14 mouse cellular contexts compared by ENCODE assay signal in the genomic region with DNA sequence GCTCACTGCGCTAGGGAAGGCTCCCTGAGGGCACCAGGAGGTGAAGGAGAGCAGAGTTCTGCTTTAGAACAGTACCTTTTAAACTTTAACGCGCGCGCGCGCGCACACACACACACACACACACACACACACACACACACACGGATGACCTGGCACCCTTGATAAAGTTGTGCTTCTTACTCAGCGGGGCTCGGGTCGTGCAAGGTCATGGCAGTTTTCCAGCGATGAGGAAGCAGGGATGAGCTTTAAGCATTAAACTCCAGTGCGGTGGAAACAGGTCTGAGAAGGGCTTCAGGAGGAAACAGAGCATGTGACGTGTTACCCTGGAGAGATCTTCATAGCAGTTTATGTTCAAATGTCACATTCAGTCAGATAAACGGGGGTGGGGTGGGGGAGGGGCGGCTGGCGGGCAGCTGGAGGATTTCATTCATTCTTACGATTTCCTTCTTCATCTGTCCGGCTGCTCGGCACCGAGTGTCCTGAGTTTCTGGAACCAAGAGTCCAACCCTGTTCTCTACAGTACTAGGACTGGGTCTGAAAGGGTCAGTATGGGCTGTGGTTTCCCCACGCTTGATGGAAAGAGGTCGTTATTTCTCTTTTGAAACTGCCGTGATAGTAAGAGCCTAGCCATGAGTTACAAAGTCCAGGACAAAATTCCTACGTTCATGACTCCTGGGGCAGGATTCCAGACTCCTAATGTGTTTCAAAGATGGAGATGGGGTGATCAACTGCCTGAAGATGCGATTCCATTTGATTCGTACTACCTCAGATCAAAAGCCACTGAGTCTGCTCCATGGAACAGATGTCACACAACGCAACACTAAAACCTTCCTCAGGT. TPM values are rescaled to one million over a fixed set of nuclear protein-coding genes. Genes with fewer than 3 reads are reported as not detected.
DNase-seq lines count a peak whose midpoint lies in the region; ATAC-seq and TF ChIP-seq lines count a peak whose summit lies in the region.
"Had no signal": no experiment of that assay in that cellular context is flagged by ENCODE, and none has a peak within 500 bp of the region (broad histone marks: within the 10 kb centered on the region; RNA-seq: fewer than 3 reads in every experiment).

No protein-coding gene starts in this region.

- ATAC-seq in heart, postnatal 0 days (ENCODE audit: insufficient read depth, low read depth), result no peak
- ATAC-seq in stomach, embryonic 14.5 days (ENCODE audit: insufficient number of reproducible peaks, insufficient read depth, low FRiP score, low read depth), result no peak
- no peak for ATAC-seq in stomach, postnatal 0 days (ENCODE audit: low FRiP score, low TSS enrichment)
- ATAC-seq in midbrain, embryonic 13.5 days, result no peak
- ATAC-seq: inflammation-experienced regulatory T-cells, adult 6 months; liver, embryonic 12.5 days had no signal

- H3K4me1 ChIP-seq in heart, postnatal 0 days (ENCODE audit: control insufficient read depth, insufficient read depth), result no peaks in the 10 kb centered on the region
- H3K4me1 ChIP-seq in stomach, embryonic 14.5 days (ENCODE audit: control insufficient read depth, insufficient read depth, low read length), result 0 out of 2 replicates have a peak, but pooled peaks cover 6% of the 10 kb centered on the region
- no peaks in the 10 kb centered on the region for H3K4me1 ChIP-seq in stomach, postnatal 0 days (replicated peaks; ENCODE audit: control insufficient read depth, insufficient read depth)
- no peaks in the 10 kb centered on the region for H3K4me1 ChIP-seq in midbrain, embryonic 13.5 days (replicated peaks)
- H3K4me1 ChIP-seq: heart, embryonic 15.5 days; liver, embryonic 12.5 days; neural tube, embryonic 12.5 days had no signal

- no peaks in the 10 kb centered on the region for H3K27me3 ChIP-seq in heart, postnatal 0 days (ENCODE audit: control insufficient read depth, insufficient read depth, low read length)
- no peaks in the 10 kb centered on the region for H3K27me3 ChIP-seq in stomach, embryonic 14.5 days (ENCODE audit: control insufficient read depth, insufficient read depth, low read length)
- H3K27me3 ChIP-seq in stomach, postnatal 0 days (ENCODE audit: control insufficient read depth, insufficient read depth, low read length), result no peaks in the 10 kb centered on the region
- H3K27me3 ChIP-seq in midbrain, embryonic 13.5 days, result no peaks in the 10 kb centered on the region
- H3K27me3 ChIP-seq: heart, embryonic 15.5 days; liver, embryonic 12.5 days; neural tube, embryonic 12.5 days had no signal

- no peak for TF ChIP-seq CTCF in heart, postnatal 0 days (IDR thresholded peaks at IDR 0.05; ENCODE audit: low read depth)
- TF ChIP-seq CTCF in stomach, postnatal 0 days (IDR thresholded peaks at IDR 0.05; ENCODE audit: low read depth), result no peak

- H3K4me3 ChIP-seq in heart, postnatal 0 days (ENCODE audit: low read depth, low read length), result no peak overlapping the region
- H3K4me3 ChIP-seq in stomach, embryonic 14.5 days (ENCODE audit: low read depth, low read length), result no peak overlapping the region
- no peak overlapping the region for H3K4me3 ChIP-seq in stomach, postnatal 0 days (ENCODE audit: low read depth, low read length)
- H3K4me3 ChIP-seq in midbrain, embryonic 13.5 days (replicated peaks), result no peak overlapping the region
- H3K4me3 ChIP-seq: heart, embryonic 15.5 days; liver, embryonic 12.5 days; neural tube, embryonic 12.5 days had no signal

- H3K9ac ChIP-seq in heart, postnatal 0 days (replicated peaks; ENCODE audit: low read depth, low read length), result no peak overlapping the region
- no peak overlapping the region for H3K9ac ChIP-seq in stomach, embryonic 14.5 days (replicated peaks; ENCODE audit: low read depth, low read length)
- no peak overlapping the region for H3K9ac ChIP-seq in stomach, postnatal 0 days (ENCODE audit: low read length)
- no peak overlapping the region for H3K9ac ChIP-seq in midbrain, embryonic 13.5 days (replicated peaks)
- H3K9ac ChIP-seq: heart, embryonic 15.5 days; liver, embryonic 12.5 days; neural tube, embryonic 12.5 days had no signal

- no peaks in the 10 kb centered on the region for H3K36me3 ChIP-seq in heart, postnatal 0 days (replicated peaks; ENCODE audit: control insufficient read depth, insufficient read depth, low read length)
- H3K36me3 ChIP-seq in stomach, embryonic 14.5 days (ENCODE audit: control insufficient read depth, insufficient read depth, low read length), result no peaks in the 10 kb centered on the region
- H3K36me3 ChIP-seq in stomach, postnatal 0 days (ENCODE audit: control insufficient read depth, insufficient read depth, low read length), result no peaks in the 10 kb centered on the region
- no peaks in the 10 kb centered on the region for H3K36me3 ChIP-seq in midbrain, embryonic 13.5 days
- H3K36me3 ChIP-seq: heart, embryonic 15.5 days; liver, embryonic 12.5 days; neural tube, embryonic 12.5 days had no signal

- WGBS in heart, postnatal 0 days, result 62% methylated on average over 29 of the region's 29 CpGs
- WGBS in stomach, embryonic 14.5 days, result 49% methylated on average over 29 of the region's 29 CpGs
- 57% methylated on average over 29 of the region's 29 CpGs for WGBS in stomach, postnatal 0 days
- WGBS in midbrain, embryonic 13.5 days, result 86% methylated on average over 29 of the region's 29 CpGs

- no peak for DNase-seq in heart, postnatal 0 days (ENCODE audit: low spot score)
- DNase-seq in heart, postnatal 36 days, result no peak
- DNase-seq in stomach, postnatal 0 days (ENCODE audit: low spot score), result no peak
- peak; percentile 91 for DNase-seq in kidney, adult 9 months
- peak; percentile 52 for DNase-seq in testis, postnatal 10 days (ENCODE audit: low spot score)
- DNase-seq in thymus, postnatal 36 days, result no peak
- DNase-seq: thymus, adult 2 months had no signal

- H3K4me2 ChIP-seq in heart, postnatal 0 days (ENCODE audit: low read depth, low read length), result 0 out of 2 replicates have a peak overlapping the region, but pooled peaks have one; percentile 3
- H3K4me2 ChIP-seq in stomach, embryonic 14.5 days (replicated peaks; ENCODE audit: low read depth, low read length), result peak overlapping the region; percentile 18; the same call in 1 of the 2 replicates
- no peak overlapping the region for H3K4me2 ChIP-seq in stomach, postnatal 0 days (replicated peaks; ENCODE audit: low read depth)
- no peak overlapping the region for H3K4me2 ChIP-seq in midbrain, embryonic 13.5 days (replicated peaks)
- H3K4me2 ChIP-seq: heart, embryonic 15.5 days; liver, embryonic 12.5 days; midbrain, embryonic 11.5 days; neural tube, embryonic 12.5 days had no signal

- H3K27ac ChIP-seq in heart, postnatal 0 days (ENCODE audit: low read depth), result no peak overlapping the region
- no peak overlapping the region for H3K27ac ChIP-seq in stomach, embryonic 14.5 days (ENCODE audit: low read length)
- no peak overlapping the region for H3K27ac ChIP-seq in stomach, postnatal 0 days (replicated peaks)
- no peak overlapping the region for H3K27ac ChIP-seq in midbrain, embryonic 13.5 days
- H3K27ac ChIP-seq: heart, embryonic 15.5 days; liver, embryonic 12.5 days; neural tube, embryonic 12.5 days had no signal

- no peak for TF ChIP-seq EP300 in heart, postnatal 0 days (IDR thresholded peaks at IDR 0.05; ENCODE audit: low read depth)
- TF ChIP-seq EP300 in stomach, postnatal 0 days (optimal IDR thresholded peaks at IDR 0.05), result no peak

- intact Hi-C loops in heart, postnatal 36 days (cut with DNase I), result no loop called here

- no peaks in the 10 kb centered on the region for H3K9me3 ChIP-seq in heart, postnatal 0 days (replicated peaks; ENCODE audit: control insufficient read depth, low read length)
- H3K9me3 ChIP-seq in stomach, embryonic 14.5 days (ENCODE audit: control insufficient read depth, low read depth, low read length), result no peaks in the 10 kb centered on the region
- H3K9me3 ChIP-seq in stomach, postnatal 0 days (ENCODE audit: control insufficient read depth, low read length), result no peaks in the 10 kb centered on the region
- H3K9me3 ChIP-seq in midbrain, embryonic 13.5 days, result no peaks in the 10 kb centered on the region
- H3K9me3 ChIP-seq: heart, embryonic 15.5 days; liver, embryonic 12.5 days; neural tube, embryonic 12.5 days had no signal

RNA-seq across cellular contexts. Expression of gene Phyhipl, which starts 41.2 kb away (rescaled TPM):
- total RNA-seq in heart, postnatal 0 days (2014; rRNA removed; ENCODE audit: low replicate concordance), result not detected in 2 replicates
- polyA plus RNA-seq in heart, postnatal 0 days (2015; fragmentation: Nextera tagmentation; extraction: Ambion mirVana), result 0.19 and 0.29 TPM in 2 replicates
- total RNA-seq in heart, postnatal 36 days (2021), result not detected
- polyA plus RNA-seq in stomach, embryonic 14.5 days (2014; fragmentation: Nextera tagmentation; extraction: Ambion mirVana), result 4.5 and 5.1 TPM in 2 replicates
- polyA plus RNA-seq in stomach, postnatal 0 days (2015; fragmentation: Nextera tagmentation; extraction: Ambion mirVana), result 3.5 and 4.2 TPM in 2 replicates
- polyA plus RNA-seq in midbrain, embryonic 13.5 days (2015; fragmentation: Nextera tagmentation; extraction: Ambion mirVana), result 162 and 174 TPM in 2 replicates
- polyA plus RNA-seq: inflammation-experienced regulatory T-cells, adult 6 months had no signal

Comparison
In these comparisons a context has a peak if more than half of its experiments do, and no peak if none do; other contexts are left out.
1. H3K4me2 ChIP-seq: peak in heart, postnatal 0 days (single experiment) and stomach, embryonic 14.5 days (single experiment); none in stomach, postnatal 0 days (single experiment) and midbrain, embryonic 13.5 days (single experiment).
2. DNase-seq: peak in kidney, adult 9 months (single experiment) and testis, postnatal 10 days (single experiment); none in heart, postnatal 0 days (single experiment), heart, postnatal 36 days (0 of 2), stomach, postnatal 0 days (single experiment) and thymus, postnatal 36 days (0 of 2).
3. RNA of gene Phyhipl, which starts 41.2 kb away (polyA plus RNA-seq): 162 to 174 TPM in midbrain, embryonic 13.5 days; 4.5 to 5.1 TPM in stomach, embryonic 14.5 days, 3.5 to 4.2 TPM in stomach, postnatal 0 days and 0.19 to 0.29 TPM in heart, postnatal 0 days; every median in the first group is over 10 times any median in the second.